In the genomic region with DNA sequence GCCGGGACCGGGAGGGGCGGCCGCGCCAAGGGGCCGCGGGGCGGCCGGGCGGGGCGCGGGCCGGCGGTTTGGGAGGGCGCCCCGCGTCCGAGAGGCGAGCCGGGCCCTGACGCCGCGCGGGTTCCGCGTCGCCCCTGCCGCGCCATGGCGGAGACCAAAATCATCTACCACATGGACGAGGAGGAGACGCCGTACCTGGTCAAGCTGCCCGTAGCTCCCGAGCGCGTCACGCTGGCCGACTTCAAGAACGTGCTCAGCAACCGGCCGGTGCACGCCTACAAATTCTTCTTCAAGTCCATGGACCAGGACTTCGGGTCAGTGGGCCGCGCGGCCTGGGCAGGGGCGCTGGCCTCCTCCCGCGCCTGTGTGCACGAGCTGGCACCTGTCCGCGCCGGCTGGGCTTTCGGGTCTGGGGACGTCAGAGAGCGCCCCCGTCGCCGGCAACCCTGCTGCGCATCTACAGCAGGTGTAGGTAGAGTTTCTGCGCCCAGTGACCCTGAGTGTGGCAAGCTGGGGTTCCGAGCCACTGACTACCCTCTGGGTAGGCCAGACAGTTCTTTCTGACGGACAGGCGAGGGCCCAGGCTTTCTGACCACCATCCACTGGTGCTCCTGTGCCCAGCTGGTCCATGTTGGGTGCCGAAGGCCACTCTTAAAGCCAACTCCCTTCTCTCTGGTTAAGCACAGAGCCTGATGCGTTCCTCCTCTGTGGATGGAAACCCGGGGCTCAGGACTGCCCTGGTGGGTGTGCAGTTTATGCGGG, we compare ENCODE assay signal across 8 mouse cellular contexts. TPM values are rescaled to one million over a fixed set of nuclear protein-coding genes. Genes with fewer than 3 reads are reported as not detected.
DNase-seq lines count a peak whose midpoint lies in the region; ATAC-seq and TF ChIP-seq lines count a peak whose summit lies in the region.

No protein-coding gene starts in this region.

- H3K4me1 ChIP-seq in hindbrain, embryonic 12.5 days, result peaks cover 31% of the 10 kb centered on the region
- peaks cover 12% of the 10 kb centered on the region; the same call in 1 of the 2 replicates for H3K4me1 ChIP-seq in limb, embryonic 14.5 days (ENCODE audit: control insufficient read depth, insufficient read depth, low read length)
- peaks cover 45% of the 10 kb centered on the region for H3K4me1 ChIP-seq in midbrain, embryonic 13.5 days (replicated peaks)

- no peak for TF ChIP-seq POLR2A in limb, embryonic 14.5 days (IDR thresholded peaks at IDR 0.05; ENCODE audit: borderline replicate concordance, extremely low read depth, insufficient read depth, insufficient read length)

- no peaks in the 10 kb centered on the region for H3K9me3 ChIP-seq in hindbrain, embryonic 12.5 days (replicated peaks)
- no peaks in the 10 kb centered on the region for H3K9me3 ChIP-seq in limb, embryonic 14.5 days (ENCODE audit: control insufficient read depth, low read length)
- no peaks in the 10 kb centered on the region for H3K9me3 ChIP-seq in midbrain, embryonic 13.5 days

- H3K27ac ChIP-seq in hindbrain, embryonic 12.5 days, result peak overlapping the region; percentile 79; the same call in 1 of the 2 replicates
- H3K27ac ChIP-seq in limb, embryonic 14.5 days (replicated peaks; ENCODE audit: low read depth, low read length), result 0 out of 2 replicates have a peak overlapping the region, but pooled peaks have one; percentile 38
- peak overlapping the region; percentile 84 for H3K27ac ChIP-seq in midbrain, embryonic 13.5 days

- ATAC-seq in CD4-positive, CD25-positive, alpha-beta regulatory T cell, adult 4 months, result peak; percentile 41
- ATAC-seq in erythroblast, adult 5-6 weeks (replicated peaks; ENCODE audit: low FRiP score, poor library complexity, severe bottlenecking), result peak; percentile 25
- peak; percentile 65 for ATAC-seq in hindbrain, embryonic 12.5 days (ENCODE audit: low FRiP score)
- ATAC-seq in limb, embryonic 14.5 days (ENCODE audit: low FRiP score, low read depth), result no peak; the same call in none of the 2 replicates
- ATAC-seq in midbrain, embryonic 13.5 days, result peak; percentile 53

- H3K4me2 ChIP-seq in hindbrain, embryonic 12.5 days (replicated peaks), result peak overlapping the region; percentile 88
- peak overlapping the region; percentile 92 for H3K4me2 ChIP-seq in limb, embryonic 14.5 days (replicated peaks; ENCODE audit: low read depth, low read length, severe bottlenecking)
- peak overlapping the region; percentile 81 for H3K4me2 ChIP-seq in midbrain, embryonic 13.5 days (replicated peaks)

- DNase-seq in ZHBTc4 (ENCODE audit: low read depth, low spot score), result peak; percentile 46
- no peak for DNase-seq in limb, embryonic 14.5 days (ENCODE audit: low spot score)
- peak; percentile 50 for DNase-seq in thymus, postnatal 0 days (ENCODE audit: low spot score)
- no peak for DNase-seq in frontal cortex, postnatal 25 days (ENCODE audit: low spot score in 2 of 2)

- peak overlapping the region; percentile 94 for H3K9ac ChIP-seq in hindbrain, embryonic 12.5 days
- peak overlapping the region; percentile 76 for H3K9ac ChIP-seq in limb, embryonic 14.5 days (ENCODE audit: low read depth, low read length, severe bottlenecking)
- peak overlapping the region; percentile 93 for H3K9ac ChIP-seq in midbrain, embryonic 13.5 days (replicated peaks)

- no peaks in the 10 kb centered on the region for H3K27me3 ChIP-seq in hindbrain, embryonic 12.5 days
- H3K27me3 ChIP-seq in limb, embryonic 14.5 days (ENCODE audit: control insufficient read depth, insufficient read depth, low read length), result no peaks in the 10 kb centered on the region
- 0 out of 2 replicates have a peak, but pooled peaks cover 2% of the 10 kb centered on the region for H3K27me3 ChIP-seq in midbrain, embryonic 13.5 days

- H3K4me3 ChIP-seq in hindbrain, embryonic 12.5 days, result peak overlapping the region; percentile 86
- peak overlapping the region; percentile 76 for H3K4me3 ChIP-seq in limb, embryonic 14.5 days (replicated peaks; ENCODE audit: low read length)
- peak overlapping the region; percentile 81 for H3K4me3 ChIP-seq in midbrain, embryonic 13.5 days (replicated peaks)

- 1% methylated on average over 64 of the region's 69 CpGs for WGBS in hindbrain, embryonic 12.5 days
- 3% methylated on average over 41 of the region's 69 CpGs for WGBS in limb, embryonic 14.5 days
- 1% methylated on average over 59 of the region's 69 CpGs for WGBS in midbrain, embryonic 13.5 days

- 0 out of 2 replicates have a peak, but pooled peaks cover 2% of the 10 kb centered on the region for H3K36me3 ChIP-seq in hindbrain, embryonic 12.5 days
- H3K36me3 ChIP-seq in limb, embryonic 14.5 days (ENCODE audit: control insufficient read depth, insufficient read depth, low read length), result peaks cover 16% of the 10 kb centered on the region
- H3K36me3 ChIP-seq in midbrain, embryonic 13.5 days, result 0 out of 2 replicates have a peak, but pooled peaks cover 7% of the 10 kb centered on the region

RNA-seq across cellular contexts. Expression of a gene that starts 0.6 kb away (rescaled TPM):
- 1 to 10 TPM; 2.2 to 4.7 TPM for polyA plus RNA-seq in CD4-positive, CD25-positive, alpha-beta regulatory T cell, adult 4 months (2017; shearing (Covaris generic))
- total RNA-seq in erythroblast, adult 5-6 weeks (2015; ENCODE audit: low replicate concordance), result 3.7 and 6.7 TPM in 2 replicates
- 4.8 and 6.3 TPM in 2 replicates for total RNA-seq in erythroblast, adult 5-6 weeks (2017; ENCODE audit: low replicate concordance)
- 18.6 and 20.0 TPM in 2 replicates for polyA plus RNA-seq in hindbrain, embryonic 12.5 days (2016; fragmentation: Nextera tagmentation; extraction: Ambion mirVana)
- polyA plus RNA-seq in limb, embryonic 14.5 days (2012; rRNA removed), result 92.9 and 131 TPM in 2 replicates
- polyA plus RNA-seq in limb, embryonic 14.5 days (2014; fragmentation: Nextera tagmentation; extraction: Ambion mirVana), result 17.4 and 18.8 TPM in 2 replicates
- 8.1 and 8.4 TPM in 2 replicates for polyA plus RNA-seq in midbrain, embryonic 13.5 days (2015; fragmentation: Nextera tagmentation; extraction: Ambion mirVana)
- polyA plus RNA-seq in thymus, postnatal 0 days (2015; fragmentation: Nextera tagmentation; extraction: Ambion mirVana), result 5.7 and 7.6 TPM in 2 replicates

RNA-seq across cellular contexts. Expression of a gene that starts 8.3 kb away (rescaled TPM):
- 1 to 10 TPM; 2.1 to 2.3 TPM for polyA plus RNA-seq in CD4-positive, CD25-positive, alpha-beta regulatory T cell, adult 4 months (2017; shearing (Covaris generic))
- 2.1 TPM in 1 of 2 replicates, not detected in the other for total RNA-seq in erythroblast, adult 5-6 weeks (2015; ENCODE audit: low replicate concordance)
- total RNA-seq in erythroblast, adult 5-6 weeks (2017; ENCODE audit: low replicate concordance), result not detected in 2 replicates
- polyA plus RNA-seq in hindbrain, embryonic 12.5 days (2016; fragmentation: Nextera tagmentation; extraction: Ambion mirVana), result 40.6 and 40.7 TPM in 2 replicates
- polyA plus RNA-seq in limb, embryonic 14.5 days (2012; rRNA removed), result 218 and 302 TPM in 2 replicates
- polyA plus RNA-seq in limb, embryonic 14.5 days (2014; fragmentation: Nextera tagmentation; extraction: Ambion mirVana), result 109 and 120 TPM in 2 replicates
- 17.9 and 22.2 TPM in 2 replicates for polyA plus RNA-seq in midbrain, embryonic 13.5 days (2015; fragmentation: Nextera tagmentation; extraction: Ambion mirVana)
- 15.1 and 18.1 TPM in 2 replicates for polyA plus RNA-seq in thymus, postnatal 0 days (2015; fragmentation: Nextera tagmentation; extraction: Ambion mirVana)

RNA-seq across cellular contexts. Expression of a gene that starts 15.4 kb away (rescaled TPM):
- polyA plus RNA-seq in CD4-positive, CD25-positive, alpha-beta regulatory T cell, adult 4 months (2017; shearing (Covaris generic)), result under 1 TPM; 0.62 to 0.66 TPM
- not detected in 2 replicates for total RNA-seq in erythroblast, adult 5-6 weeks (2015; ENCODE audit: low replicate concordance)
- total RNA-seq in erythroblast, adult 5-6 weeks (2017; ENCODE audit: low replicate concordance), result 0.14 and 0.85 TPM in 2 replicates
- 0.53 and 0.65 TPM in 2 replicates for polyA plus RNA-seq in hindbrain, embryonic 12.5 days (2016; fragmentation: Nextera tagmentation; extraction: Ambion mirVana)
- polyA plus RNA-seq in limb, embryonic 14.5 days (2012; rRNA removed), result 0.31 and 0.51 TPM in 2 replicates
- 0.32 and 0.37 TPM in 2 replicates for polyA plus RNA-seq in limb, embryonic 14.5 days (2014; fragmentation: Nextera tagmentation; extraction: Ambion mirVana)
- 0.80 and 0.83 TPM in 2 replicates for polyA plus RNA-seq in midbrain, embryonic 13.5 days (2015; fragmentation: Nextera tagmentation; extraction: Ambion mirVana)
- polyA plus RNA-seq in thymus, postnatal 0 days (2015; fragmentation: Nextera tagmentation; extraction: Ambion mirVana), result 0.16 and 0.28 TPM in 2 replicates

RNA-seq across cellular contexts. Expression of a gene that starts 16.7 kb away (rescaled TPM):
- 100 to 1,000 TPM; 167 to 217 TPM for polyA plus RNA-seq in CD4-positive, CD25-positive, alpha-beta regulatory T cell, adult 4 months (2017; shearing (Covaris generic))
- 25.0 and 35.9 TPM in 2 replicates for total RNA-seq in erythroblast, adult 5-6 weeks (2015; ENCODE audit: low replicate concordance)
- total RNA-seq in erythroblast, adult 5-6 weeks (2017; ENCODE audit: low replicate concordance), result 48.7 and 56.0 TPM in 2 replicates
- 127 and 133 TPM in 2 replicates for polyA plus RNA-seq in hindbrain, embryonic 12.5 days (2016; fragmentation: Nextera tagmentation; extraction: Ambion mirVana)
- polyA plus RNA-seq in limb, embryonic 14.5 days (2012; rRNA removed), result 112 and 114 TPM in 2 replicates
- 126 and 129 TPM in 2 replicates for polyA plus RNA-seq in limb, embryonic 14.5 days (2014; fragmentation: Nextera tagmentation; extraction: Ambion mirVana)
- polyA plus RNA-seq in midbrain, embryonic 13.5 days (2015; fragmentation: Nextera tagmentation; extraction: Ambion mirVana), result 140 and 146 TPM in 2 replicates
- polyA plus RNA-seq in thymus, postnatal 0 days (2015; fragmentation: Nextera tagmentation; extraction: Ambion mirVana), result 187 and 198 TPM in 2 replicates

RNA-seq across cellular contexts. Expression of a gene that starts 21.5 kb away (rescaled TPM):
- 10 to 100 TPM; 17.0 to 20.1 TPM for polyA plus RNA-seq in CD4-positive, CD25-positive, alpha-beta regulatory T cell, adult 4 months (2017; shearing (Covaris generic))
- total RNA-seq in erythroblast, adult 5-6 weeks (2015; ENCODE audit: low replicate concordance), result 1.5 and 1.7 TPM in 2 replicates
- total RNA-seq in erythroblast, adult 5-6 weeks (2017; ENCODE audit: low replicate concordance), result 2.5 and 6.4 TPM in 2 replicates
- 18.5 and 18.6 TPM in 2 replicates for polyA plus RNA-seq in hindbrain, embryonic 12.5 days (2016; fragmentation: Nextera tagmentation; extraction: Ambion mirVana)
- polyA plus RNA-seq in limb, embryonic 14.5 days (2012; rRNA removed), result 15.0 and 20.5 TPM in 2 replicates
- polyA plus RNA-seq in limb, embryonic 14.5 days (2014; fragmentation: Nextera tagmentation; extraction: Ambion mirVana), result 16.3 and 19.2 TPM in 2 replicates
- 22.1 and 24.5 TPM in 2 replicates for polyA plus RNA-seq in midbrain, embryonic 13.5 days (2015; fragmentation: Nextera tagmentation; extraction: Ambion mirVana)
- 9.4 and 11.4 TPM in 2 replicates for polyA plus RNA-seq in thymus, postnatal 0 days (2015; fragmentation: Nextera tagmentation; extraction: Ambion mirVana)

Comparison
In these comparisons a context has a peak if more than half of its experiments do, and no peak if none do; other contexts are left out.
1. DNase-seq: peak in ZHBTc4 (single experiment) and thymus, postnatal 0 days (single experiment); none in limb, embryonic 14.5 days (single experiment) and frontal cortex, postnatal 25 days (0 of 2).
2. Peak in every context shown above with its lines, with median percentiles within 50 percentile points of each other: H3K27ac ChIP-seq, H3K4me2 ChIP-seq, H3K4me3 ChIP-seq and H3K9ac ChIP-seq.